Mouse (Mus musculus): ENCODE measurements around the gene Cpsf4.
"Not testable (repeated sequence)": the region's sequence is repeated elsewhere in the genome, so short reads cannot be mapped to it uniquely, and the experiment has no call there.

Cpsf4 gene

GRCm38 (mm10) chr5:145166536-145167305 lies at the start of gene Cpsf4, which contains the start of gene Ptcd1:
Gene Cpsf4, plus strand, starts transcription at chr5:145167213.
Gene Ptcd1, minus strand, starts transcription at chr5:145167108.
- in situ Hi-C loops (cut with MboI), result no loop called here

- in situ Hi-C loops (cut with MboI), result no loop called here
These were observed 49.0 kb upstream of the Cpsf4 start for GRCm38 (mm10) chr5:145118005-145118404.

- in situ Hi-C loops (cut with MboI), result no loop called here
These were observed 48.6 kb upstream of the Cpsf4 start for GRCm38 (mm10) chr5:145118461-145118860.

GRCm38 (mm10) chr5:145119385-145119784 lies 47.6 kb upstream of the Cpsf4 start:
- in situ Hi-C loops (cut with MboI), result no loop called here

- in situ Hi-C loops (cut with MboI), result no loop called here
These were observed 46.1 kb upstream of the Cpsf4 start for GRCm38 (mm10) chr5:145120921-145121320.

- in situ Hi-C loops (cut with MboI), result no loop called here
These were observed 43.6 kb upstream of the Cpsf4 start for GRCm38 (mm10) chr5:145123396-145123795.

- in situ Hi-C loops (cut with MboI), result no loop called here
These were observed 40.4 kb upstream of the Cpsf4 start for GRCm38 (mm10) chr5:145126580-145126979.

- in situ Hi-C loops (cut with MboI), result no loop called here
These were observed 37.9 kb upstream of the Cpsf4 start for GRCm38 (mm10) chr5:145129124-145129523.

GRCm38 (mm10) chr5:145129773-145130172 lies 37.2 kb upstream of the Cpsf4 start:
- in situ Hi-C loops (cut with MboI), result not testable (repeated sequence)

- in situ Hi-C loops (cut with MboI), result no loop called here
These were observed 36.8 kb upstream of the Cpsf4 start for GRCm38 (mm10) chr5:145130191-145130590.

- in situ Hi-C loops (cut with MboI), result no loop called here
These were observed 36.0 kb upstream of the Cpsf4 start for GRCm38 (mm10) chr5:145130995-145131394.

- in situ Hi-C loops (cut with MboI), result not testable (repeated sequence)
These were observed 33.7 kb upstream of the Cpsf4 start for GRCm38 (mm10) chr5:145133275-145133674.

- in situ Hi-C loops (cut with MboI), result no loop called here
These were observed 28.2 kb upstream of the Cpsf4 start for GRCm38 (mm10) chr5:145138836-145139235.

- in situ Hi-C loops (cut with MboI), result no loop called here
These were observed 27.2 kb upstream of the Cpsf4 start, which contains the start of the genes Pdap1 and Bud31 for GRCm38 (mm10) chr5:145139571-145140519. Gene Pdap1, minus strand, starts transcription at chr5:145140238. Gene Bud31, plus strand, starts transcription at chr5:145140362.

GRCm38 (mm10) chr5:145140611-145141010 lies 26.4 kb upstream of the Cpsf4 start:
- in situ Hi-C loops (cut with MboI), result no loop called here

- in situ Hi-C loops (cut with MboI), result no loop called here
These were observed 19.3 kb upstream of the Cpsf4 start for GRCm38 (mm10) chr5:145147748-145148147.

- in situ Hi-C loops (cut with MboI), result no loop called here
These were observed 17.7 kb upstream of the Cpsf4 start for GRCm38 (mm10) chr5:145149294-145149693.

- in situ Hi-C loops (cut with MboI), result no loop called here
These were observed 14.3 kb upstream of the Cpsf4 start for GRCm38 (mm10) chr5:145152690-145153089.

- in situ Hi-C loops (cut with MboI), result no loop called here
These were observed 5.7 kb upstream of the Cpsf4 start for GRCm38 (mm10) chr5:145161361-145161760.

GRCm38 (mm10) chr5:145164710-145165109 lies 2.3 kb upstream of the Cpsf4 start:
- in situ Hi-C loops (cut with MboI), result no loop called here

GRCm38 (mm10) chr5:145165184-145165583 lies 1.8 kb upstream of the Cpsf4 start:
- in situ Hi-C loops (cut with MboI), result no loop called here

- in situ Hi-C loops (cut with MboI), result no loop called here
These were observed 271 bp downstream of the Cpsf4 start for GRCm38 (mm10) chr5:145167306-145167661.

Measured in mature B cell (primary cell).